Mouse (Mus musculus) common myeloid progenitor, adult 5-6 weeks (primary cell): ENCODE measurements at regions not wholly inside any gene's neighbourhood (a gene's known extent, or its start where the extent isn't known, plus 50 kb on each side); places are given as distances from the start of the nearest gene placed in this dataset.

Source experiments
- ATAC-seq: replicated peaks from 2 replicates; pipeline ENCODE4 v1.8.0; 2016; ENCODE audit warnings: low read depth, mild to moderate bottlenecking, moderate TSS enrichment, inconsistent platforms; ENCODE audit not compliant: poor library complexity, severe bottlenecking

- ATAC-seq, result no peak
These were observed 405.1 kb upstream of the A1bg start for GRCm38 (mm10) chr15:61327925-61328324.

DNA sequence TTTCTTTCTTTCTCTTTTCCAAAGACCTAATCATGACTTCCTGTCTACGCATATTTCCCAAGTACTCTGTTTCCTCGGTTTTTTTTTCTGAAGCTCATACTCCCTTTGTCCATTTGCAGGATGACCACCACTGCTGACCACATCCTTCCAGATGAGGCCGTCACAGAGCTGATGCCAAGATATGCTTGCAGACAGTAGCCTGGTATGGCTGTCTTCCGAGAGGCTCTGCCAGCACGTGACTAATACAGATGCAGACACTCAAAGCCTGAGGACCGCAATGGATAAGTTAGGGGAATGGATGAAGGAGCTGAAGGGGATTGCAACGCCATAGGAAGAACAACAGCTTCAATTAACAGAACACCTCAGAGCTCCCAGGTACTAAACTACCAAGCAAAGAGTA is 399.4 kb upstream of the A1bg start:
- no peak for ATAC-seq

GRCm38 (mm10) chr15:61309452-61310165 is 386.8 kb upstream of the A1bg start:
- no peak for ATAC-seq

DNA sequence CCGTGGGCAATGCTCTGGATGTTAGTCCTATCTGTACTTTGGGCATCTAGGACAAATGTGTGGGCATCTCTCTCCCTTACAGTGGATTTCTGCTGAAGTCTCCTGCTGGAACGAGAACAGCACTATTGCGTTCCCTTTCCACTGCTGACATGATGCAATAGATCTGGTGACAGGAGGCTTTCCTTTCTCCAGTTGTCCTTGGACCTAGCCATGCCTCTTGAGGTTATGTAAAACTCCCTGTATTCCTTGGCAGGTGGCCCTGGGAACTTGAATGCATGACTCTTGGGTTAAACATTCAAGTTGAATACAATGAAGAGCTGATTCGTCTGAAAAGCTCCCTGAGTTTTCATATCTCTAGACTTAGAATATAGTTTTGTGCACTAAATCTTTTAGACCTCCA is 386.1 kb upstream of the A1bg start:
- no peak for ATAC-seq

- no peak for ATAC-seq
These were observed 381.7 kb upstream of the A1bg start for GRCm38 (mm10) chr15:61304546-61304945.

DNA sequence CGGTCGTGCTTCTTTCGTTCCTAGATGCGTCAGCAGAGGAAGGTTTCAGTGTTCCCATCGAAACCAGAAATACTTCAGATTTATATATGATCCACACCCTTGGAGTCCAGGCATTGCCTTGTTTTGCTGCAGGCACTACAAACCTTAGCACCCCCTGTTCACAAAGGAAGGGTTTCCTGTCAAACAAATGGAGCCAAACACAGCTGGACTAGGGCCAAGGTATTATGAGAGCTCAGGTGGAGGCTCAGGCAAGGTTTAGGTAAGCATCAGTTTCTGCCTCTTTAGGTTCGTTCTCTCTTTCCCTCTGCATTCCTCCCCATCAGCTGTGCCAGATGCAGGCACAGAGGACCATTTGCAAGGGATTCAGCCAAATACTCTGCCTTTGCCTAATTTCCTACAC is 377.0 kb upstream of the A1bg start:
- ATAC-seq, result no peak

DNA sequence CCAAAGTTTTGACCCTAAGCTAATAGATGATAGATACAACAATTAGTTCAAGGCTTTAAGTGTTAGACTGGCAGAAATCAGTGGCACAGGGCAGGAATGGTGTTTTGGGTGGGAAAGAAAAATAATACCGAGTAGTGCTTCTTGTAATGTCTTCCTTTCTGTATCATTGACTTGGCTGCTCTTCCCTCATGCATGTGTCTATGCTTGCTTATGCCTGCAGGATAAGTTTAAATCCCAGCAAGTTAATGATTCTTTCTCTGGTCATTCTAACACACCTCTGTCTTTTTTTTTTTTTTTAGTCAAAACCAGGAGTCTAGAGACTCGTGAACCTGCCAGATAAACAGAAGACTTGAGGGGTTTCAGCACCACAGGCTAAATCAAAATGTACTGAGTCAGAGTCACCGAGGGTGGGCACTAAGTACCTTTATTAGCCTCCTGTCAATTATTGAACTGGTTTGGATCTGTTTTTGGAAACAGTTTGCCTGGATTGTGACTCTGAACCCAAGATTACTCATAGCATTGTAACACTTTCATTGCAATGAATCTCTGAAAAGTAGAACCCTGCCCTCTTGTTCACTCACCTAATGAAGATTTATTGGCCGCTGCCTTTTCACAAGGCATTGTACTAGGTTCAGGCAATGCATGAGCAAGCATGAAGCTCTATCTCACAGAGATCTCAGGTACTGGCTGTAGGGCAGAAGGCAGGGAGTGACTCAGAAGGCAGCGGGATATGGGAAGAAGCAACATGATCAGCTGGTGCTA is 374.8 kb upstream of the A1bg start:
- no peak for ATAC-seq

DNA sequence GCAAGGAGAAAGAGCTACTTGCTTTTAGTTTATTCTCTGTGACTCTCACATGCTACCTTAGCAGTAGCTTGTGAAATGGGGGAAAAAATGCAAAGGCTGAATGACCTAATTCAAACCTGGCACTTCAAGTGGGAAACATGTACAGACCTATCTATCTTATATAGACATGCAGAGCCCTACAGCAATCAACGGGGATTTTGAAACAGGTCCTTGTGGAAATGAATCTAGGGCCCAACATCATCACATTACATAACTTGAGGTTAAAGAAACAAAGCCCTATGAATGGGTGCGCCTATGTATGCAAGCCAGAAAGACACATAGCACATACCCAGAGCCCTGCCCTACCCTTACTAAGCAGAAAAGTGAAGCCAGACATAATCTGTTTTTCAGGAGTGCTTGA is 371.8 kb upstream of the A1bg start:
- no peak for ATAC-seq

GRCm38 (mm10) chr15:61294131-61294530 is 371.3 kb upstream of the A1bg start:
- ATAC-seq, result no peak

DNA sequence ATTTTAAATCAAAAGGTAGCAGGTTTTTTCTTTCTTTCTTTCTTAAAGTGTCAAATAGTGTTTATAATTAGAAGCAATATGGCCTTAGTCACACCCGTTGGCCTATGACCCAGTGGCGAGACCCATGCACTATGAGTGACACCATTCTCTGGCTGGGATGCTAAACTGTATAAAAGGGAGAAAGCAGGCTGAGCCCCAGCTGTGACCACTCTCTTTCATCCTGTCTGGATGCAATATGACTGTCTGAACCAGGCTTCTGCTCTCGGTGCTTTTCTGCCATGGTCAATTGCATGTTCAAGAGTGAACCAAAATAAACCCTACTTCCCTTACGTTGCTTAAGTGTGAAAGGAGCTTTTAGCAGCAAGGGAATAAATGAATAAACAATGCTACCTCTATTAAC is 346.0 kb upstream of the A1bg start:
- no peak for ATAC-seq

- ATAC-seq, result no peak
These were observed 336.2 kb upstream of the A1bg start for GRCm38 (mm10) chr15:61259047-61259446.

DNA sequence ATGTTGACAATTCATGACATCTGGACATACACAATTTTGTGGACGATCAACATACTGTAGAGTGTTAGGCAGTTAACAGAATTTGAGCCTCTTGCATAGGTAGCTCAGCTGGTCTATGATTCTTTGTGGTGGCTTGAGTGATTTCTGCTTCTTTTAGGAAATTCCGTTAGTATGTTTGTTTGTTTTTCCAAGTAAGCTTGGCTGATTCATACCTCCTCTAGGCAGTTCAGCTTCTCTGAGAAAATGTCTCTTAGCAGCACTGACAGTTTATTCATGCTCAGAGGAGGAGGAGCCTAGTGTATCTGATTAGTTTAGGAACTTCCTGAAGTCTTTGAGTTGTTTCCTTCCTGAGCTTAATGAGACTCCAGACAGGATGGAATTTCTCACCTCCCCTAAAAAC is 321.7 kb upstream of the A1bg start:
- no peak for ATAC-seq

GRCm38 (mm10) chr15:61242161-61242681 is 319.4 kb upstream of the A1bg start:
- ATAC-seq, result no peak; the same call in 1 of the 2 replicates

DNA sequence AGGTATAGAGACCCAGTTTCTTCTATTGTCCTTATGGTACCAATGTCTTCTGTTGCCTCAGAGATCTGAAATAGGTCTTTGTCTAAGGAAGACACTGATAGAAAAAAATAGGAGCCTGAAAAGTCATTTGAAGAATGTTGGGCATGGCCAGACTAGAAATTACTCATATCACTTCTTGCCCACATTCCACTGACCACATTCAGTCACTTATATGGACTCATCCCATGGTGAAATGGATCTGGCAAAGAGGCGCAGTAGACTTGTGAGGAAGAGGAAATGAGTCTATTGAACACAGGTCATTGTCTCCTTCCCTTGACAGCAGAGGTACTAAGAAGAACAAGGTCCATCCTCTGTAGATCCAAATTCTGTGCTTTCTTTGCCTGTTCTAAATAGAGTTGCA is 318.9 kb upstream of the A1bg start:
- ATAC-seq, result no peak

DNA sequence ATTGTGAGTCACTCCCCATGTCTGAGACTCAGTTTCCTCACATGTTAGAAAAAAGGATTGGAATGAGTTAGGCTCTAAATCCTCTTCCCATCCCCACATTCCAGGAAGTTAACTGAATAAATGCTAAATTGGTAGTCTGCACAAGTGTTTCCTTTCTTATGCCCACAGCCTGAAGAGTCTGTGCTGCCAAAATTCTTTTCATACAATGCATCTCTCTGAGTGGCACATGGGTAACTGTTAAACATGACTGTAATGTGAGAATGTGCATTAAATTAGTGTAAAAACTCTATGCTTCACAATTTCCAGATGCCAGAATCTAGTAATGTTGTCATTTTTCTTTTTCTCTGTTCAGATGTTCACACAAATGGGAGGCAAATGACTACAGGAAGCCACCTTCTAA is 317.5 kb upstream of the A1bg start:
- no peak for ATAC-seq

GRCm38 (mm10) chr15:61239414-61239813 is 316.6 kb upstream of the A1bg start:
- no peak for ATAC-seq

DNA sequence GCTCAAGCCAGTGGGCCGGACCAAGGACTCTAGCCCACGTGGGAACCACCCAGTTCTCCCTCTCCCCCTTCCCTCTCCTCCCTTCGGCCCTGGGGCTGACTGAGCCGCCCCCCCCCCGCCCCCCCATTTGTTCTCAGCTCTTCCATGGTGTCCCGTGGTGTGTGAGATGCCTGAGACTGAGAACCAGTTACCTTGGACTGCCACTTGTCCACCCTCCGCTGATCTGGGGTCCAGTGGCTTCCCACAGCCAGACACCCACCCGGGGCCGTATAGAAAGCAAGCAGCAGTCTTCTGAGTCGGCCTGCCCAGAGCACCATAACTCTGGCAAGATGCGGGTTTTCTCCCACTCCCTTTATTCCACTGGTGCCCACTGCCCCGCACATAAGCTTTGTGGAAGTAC is 316.2 kb upstream of the A1bg start:
- no peak for ATAC-seq

GRCm38 (mm10) chr15:61229579-61229978 is 306.8 kb upstream of the A1bg start:
- ATAC-seq, result no peak

DNA sequence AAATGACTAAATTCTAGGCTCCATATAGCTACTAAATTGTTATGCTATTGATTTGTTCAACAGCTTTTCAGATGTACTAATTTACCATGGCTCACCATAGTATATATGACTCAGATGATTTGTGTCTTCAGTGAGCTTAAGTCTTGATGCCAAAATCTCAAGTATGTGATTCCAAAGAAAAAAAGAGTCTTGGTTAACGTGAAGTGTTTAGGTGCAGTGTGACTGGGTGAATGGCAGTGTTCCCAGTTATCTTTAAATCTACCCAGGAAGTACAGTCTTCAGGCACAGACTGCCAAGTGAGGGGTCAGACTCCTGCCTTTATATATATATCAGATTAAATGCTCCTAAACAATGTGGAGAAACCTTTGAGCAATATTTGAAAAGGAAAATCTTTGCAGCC is 300.1 kb upstream of the A1bg start:
- ATAC-seq, result no peak

DNA sequence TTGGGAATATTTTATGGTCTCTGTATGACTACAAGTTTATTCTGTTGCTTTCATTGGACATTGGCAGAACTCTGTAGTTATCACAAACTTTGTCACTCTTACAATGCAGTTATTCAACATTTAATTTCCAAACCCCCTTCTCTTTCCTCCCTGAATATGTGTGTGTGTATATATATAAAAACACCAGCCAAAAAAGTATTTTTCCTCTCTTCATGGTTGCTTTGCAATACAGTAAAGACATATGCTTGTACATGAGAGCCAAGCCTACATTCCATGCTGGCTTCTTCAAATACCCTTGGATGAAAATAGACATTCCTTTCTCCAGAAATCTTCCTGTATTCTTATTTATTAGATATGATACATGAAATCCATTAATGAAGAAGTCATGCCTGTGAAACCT is 287.3 kb upstream of the A1bg start:
- ATAC-seq, result no peak

- no peak for ATAC-seq
These were observed 267.2 kb upstream of the A1bg start for GRCm38 (mm10) chr15:61189981-61190380.

DNA sequence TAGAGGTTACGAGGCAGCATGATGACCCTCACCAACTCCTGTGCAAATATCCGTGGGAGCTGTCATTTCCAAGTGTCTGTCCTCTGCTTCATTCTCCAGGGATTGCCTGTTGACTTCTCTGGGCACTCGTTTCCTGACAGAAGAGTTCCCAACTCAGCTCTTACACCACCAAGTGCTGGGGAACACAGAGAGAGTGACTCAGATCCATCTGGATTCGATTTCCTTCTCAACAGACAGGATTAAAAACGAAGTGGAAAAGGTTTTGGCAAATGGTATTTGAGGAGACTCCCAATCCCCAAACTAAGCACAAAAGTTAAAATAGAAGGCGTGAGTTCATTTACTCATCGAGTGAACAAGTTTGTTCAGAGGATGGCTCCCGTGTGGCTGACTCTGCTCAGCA is 266.7 kb upstream of the A1bg start:
- no peak for ATAC-seq
